Mouse (Mus musculus) A20 (cell line): ENCODE results near the gene Gtf2ird2.

Source experiments
- DNase-seq: peaks from one replicate; pipeline ENCODE4 v3.0.0-alpha.2; 2011; ENCODE audit warnings: low read depth, low spot score

The Gtf2ird2 gene

GRCm38 (mm10) chr5:134268751-134269150 lies 84.9 kb downstream of the Gtf2ird2 start:
- DNase-seq, result no peak

GRCm38 (mm10) chr5:134269751-134270150 lies 85.9 kb downstream of the Gtf2ird2 start:
- no peak for DNase-seq

GRCm38 (mm10) chr5:134270566-134270965 lies 86.7 kb downstream of the Gtf2ird2 start:
- DNase-seq, result no peak

- DNase-seq, result no peak
Observed at GRCm38 (mm10) chr5:134271421-134271820, 87.6 kb downstream of the Gtf2ird2 start.

GRCm38 (mm10) chr5:134272761-134273160 lies 88.9 kb downstream of the Gtf2ird2 start:
- DNase-seq, result no peak

- no peak for DNase-seq
Observed at GRCm38 (mm10) chr5:134273761-134274160, 89.9 kb downstream of the Gtf2ird2 start.
